Comparison of ENCODE assay signal across 22 mouse cellular contexts in genomic region chr3:133773490-133773889, GRCm38 (mm10).
DNase-seq lines count a peak whose midpoint lies in the region; ATAC-seq lines count a peak whose summit lies in the region.
"Had no signal": no experiment of that assay in that cellular context is flagged by ENCODE, and none has a peak within 500 bp of the region (broad histone marks: within the 10 kb centered on the region; RNA-seq: fewer than 3 reads in every experiment).

No protein-coding gene starts in this region.

- DNase-seq in adrenal gland, postnatal 10 days: peak; percentile 52
- DNase-seq in adrenal gland, adult 8-10 months: no peak
- DNase-seq in heart, adult 18-20 months: peak; percentile 59 to 75
- DNase-seq in adrenal gland, postnatal 36 days: peak; percentile 30 to 48
- peak; percentile 37 to 38 for DNase-seq in heart, postnatal 36 days
- no peak for DNase-seq in kidney, adult 18-20 months
- DNase-seq: cerebellum, adult 11 months; cerebellum, postnatal 36 days; gastrocnemius, adult 2 months; kidney, adult 8-10 months; kidney, postnatal 10 days; left cerebral cortex, postnatal 4 days; lung, postnatal 4 days; midbrain, embryonic 14.5 days; right cerebral cortex, postnatal 14 days; thymus, adult 2 months; thymus, postnatal 4 days had no signal

- H3K4me3 ChIP-seq in heart, embryonic 12.5 days: no peak overlapping the region
- H3K4me3 ChIP-seq: forebrain, embryonic 13.5 days; gastrocnemius, adult 2 months; hindbrain, embryonic 12.5 days; limb, embryonic 15.5 days had no signal

- WGBS in heart, embryonic 12.5 days: 46% methylated on average over 2 of the region's 2 CpGs

- H3K4me2 ChIP-seq in heart, embryonic 12.5 days: no peak overlapping the region
- H3K4me2 ChIP-seq: forebrain, embryonic 13.5 days; hindbrain, embryonic 12.5 days; limb, embryonic 15.5 days had no signal

- H3K36me3 ChIP-seq in heart, embryonic 12.5 days: no peaks in the 10 kb centered on the region
- H3K36me3 ChIP-seq: hindbrain, embryonic 12.5 days; limb, embryonic 15.5 days had no signal

- no peaks in the 10 kb centered on the region for H3K4me1 ChIP-seq in heart, embryonic 12.5 days (replicated peaks)
- H3K4me1 ChIP-seq: forebrain, embryonic 13.5 days; hindbrain, embryonic 12.5 days; limb, embryonic 15.5 days had no signal

- no peaks in the 10 kb centered on the region for H3K9me3 ChIP-seq in heart, embryonic 12.5 days (replicated peaks)
- H3K9me3 ChIP-seq: forebrain, embryonic 13.5 days; hindbrain, embryonic 12.5 days; limb, embryonic 15.5 days had no signal

- intact Hi-C loops in heart, postnatal 36 days (cut with DNase I): loop anchor here (10.0 kb wide), 1 partner anchor 99 kb away; no protein-coding TSS in a partner anchor

- ATAC-seq in heart, embryonic 12.5 days (ENCODE audit: insufficient number of reproducible peaks, low FRiP score): no peak
- ATAC-seq: forebrain, embryonic 13.5 days had no signal

- no peaks in the 10 kb centered on the region for H3K27me3 ChIP-seq in heart, embryonic 12.5 days (replicated peaks)
- H3K27me3 ChIP-seq: forebrain, embryonic 13.5 days; hindbrain, embryonic 12.5 days; limb, embryonic 15.5 days had no signal

- H3K27ac ChIP-seq in heart, embryonic 12.5 days (ENCODE audit: poor library complexity, severe bottlenecking): no peak overlapping the region
- H3K27ac ChIP-seq: forebrain, embryonic 13.5 days; gastrocnemius, adult 2 months; hindbrain, embryonic 12.5 days; limb, embryonic 15.5 days; stomach, postnatal 0 days had no signal

- H3K9ac ChIP-seq in heart, embryonic 12.5 days: no peak overlapping the region
- H3K9ac ChIP-seq: forebrain, embryonic 13.5 days; hindbrain, embryonic 12.5 days; limb, embryonic 15.5 days had no signal

Comparison
In these comparisons a context has a peak if more than half of its experiments do, and no peak if none do; other contexts are left out.
1. DNase-seq: peak in adrenal gland, postnatal 10 days (single experiment), heart, adult 18-20 months (2 of 2), adrenal gland, postnatal 36 days (2 of 2) and heart, postnatal 36 days (2 of 2); none in adrenal gland, adult 8-10 months (single experiment) and kidney, adult 18-20 months (single experiment).